Mouse (Mus musculus) frontal cortex, postnatal 36 days (tissue): ENCODE data around the gene Oprd1.
A peak's percentile ranks its signal among the peaks of the same experiment; 100 is the strongest.

Experiments
- DNase-seq, 2 experiments: peaks; one replicate each; pipeline ENCODE4 v3.0.0; 2022; ENCODE audit warnings: low spot score in 2 of 2

The Oprd1 gene

DNA sequence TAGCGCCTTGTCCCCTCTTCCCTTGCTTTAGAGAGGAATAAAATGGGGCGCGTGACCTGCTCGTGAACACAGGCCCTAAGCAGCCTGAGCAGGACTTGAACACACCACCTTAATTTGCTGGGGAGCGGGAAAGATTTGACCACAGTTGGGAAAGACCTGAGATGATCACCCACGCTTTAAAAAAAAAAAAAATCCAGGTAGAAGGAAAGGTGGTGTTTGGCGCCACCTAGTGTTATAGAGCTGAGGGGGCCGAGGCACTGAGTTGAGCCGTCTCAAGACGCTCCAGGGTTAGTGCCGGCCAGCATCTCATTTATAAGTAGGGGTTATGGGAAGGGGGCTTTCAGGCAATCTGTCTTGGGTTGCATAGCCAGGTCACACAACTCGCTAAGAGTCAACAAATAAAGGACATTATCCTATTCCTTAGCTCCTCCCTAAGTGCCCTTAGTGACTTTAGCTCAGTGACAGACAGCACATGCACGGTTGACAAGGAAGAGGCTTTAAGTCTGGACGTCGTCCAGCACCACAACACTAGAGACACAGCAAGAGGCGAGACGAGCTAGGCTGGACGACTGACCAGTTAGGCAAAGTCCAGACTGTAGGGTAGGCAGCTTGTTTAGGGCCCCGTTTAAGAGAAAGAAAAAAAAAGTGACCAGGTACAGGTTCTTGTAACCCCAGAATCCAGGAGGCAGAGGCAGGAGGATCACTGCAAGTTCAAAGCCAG is 64.6 kb downstream of the Oprd1 start:
- DNase-seq: peak; percentile 68 to 73

DNA sequence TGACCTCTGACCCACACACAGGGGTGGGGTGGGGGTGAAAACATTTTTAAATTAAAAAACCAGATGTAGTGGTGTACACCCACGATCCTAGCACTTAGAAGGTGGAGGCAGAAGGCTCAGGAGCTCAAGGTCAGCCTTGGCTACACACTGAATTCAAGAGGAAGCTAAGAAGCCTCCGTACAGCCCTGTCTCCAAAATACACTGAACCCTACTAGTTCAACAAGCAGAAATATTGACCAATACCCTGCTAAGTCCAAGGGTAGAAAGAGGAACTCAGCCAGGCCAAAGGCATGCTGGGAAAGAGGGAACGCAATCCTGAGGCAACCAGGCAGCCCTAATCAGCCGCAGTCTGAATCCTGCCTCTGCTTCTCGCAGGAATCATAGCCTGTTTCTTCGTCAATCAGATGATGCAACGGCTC is 66.0 kb downstream of the Oprd1 start:
- no peak for DNase-seq

GRCm38 (mm10) chr4:132077445-132077844 is 66.8 kb downstream of the Oprd1 start:
- DNase-seq: peak in 1 of 2 experiments; percentile 20

GRCm38 (mm10) chr4:132076480-132077405 is 67.5 kb downstream of the Oprd1 start:
- DNase-seq: peak; percentile 50

DNA sequence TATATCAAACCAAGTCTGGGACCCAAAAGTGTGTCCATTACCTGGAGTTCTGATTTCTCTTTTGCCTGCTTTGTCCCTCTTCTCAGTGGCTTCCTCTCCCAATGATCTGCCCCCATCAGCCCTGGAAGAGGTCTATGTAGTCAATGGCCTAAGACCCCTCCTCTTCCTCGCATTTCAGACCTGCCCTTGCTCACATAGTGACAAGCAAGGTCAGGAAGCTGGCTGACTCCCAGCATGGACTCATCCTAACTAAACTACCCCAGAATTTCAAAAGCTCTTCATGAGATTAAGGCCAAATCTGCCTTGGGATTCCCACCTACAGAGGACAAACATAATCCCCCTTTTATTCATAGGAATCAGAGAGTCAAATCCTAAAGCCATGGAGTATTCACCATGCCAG is 68.5 kb downstream of the Oprd1 start:
- DNase-seq: no peak

- DNase-seq: peak; percentile 94 to 95
These were observed 69.1 kb downstream of the Oprd1 start, which contains the start of gene Epb41 for GRCm38 (mm10) chr4:132074933-132075769. TSS of gene Epb41 (minus strand) at chr4:132075321.

- peak in 1 of 2 experiments; percentile 23 for DNase-seq
These were observed 70.0 kb downstream of the Oprd1 start, which contains the start of gene Gm10300 for GRCm38 (mm10) chr4:132074077-132074932. TSS of gene Gm10300 (plus strand) at chr4:132074697.

- no peak for DNase-seq
These were observed 71.3 kb downstream of the Oprd1 start for GRCm38 (mm10) chr4:132072946-132073345.

DNA sequence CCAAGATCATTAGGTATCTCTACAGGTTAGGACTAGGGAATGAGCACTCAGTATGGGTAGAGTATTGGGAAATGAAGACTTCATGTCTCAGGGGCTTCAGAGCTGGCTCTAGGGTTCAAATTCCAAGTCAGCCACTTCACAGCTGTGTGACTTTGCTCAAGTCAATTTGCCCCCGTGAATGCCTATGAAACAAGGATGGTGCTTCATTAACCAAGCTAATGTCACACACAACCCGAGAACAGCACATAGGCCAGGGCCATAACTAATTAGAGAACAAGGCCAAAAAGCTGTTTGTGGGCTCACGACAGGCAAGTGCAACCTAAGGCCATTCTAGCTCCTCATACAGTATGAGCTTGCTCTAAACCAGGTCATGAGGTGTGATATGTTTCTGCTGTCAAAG is 72.1 kb downstream of the Oprd1 start:
- DNase-seq: no peak

- no peak for DNase-seq
These were observed 72.6 kb downstream of the Oprd1 start for GRCm38 (mm10) chr4:132071674-132072073.

GRCm38 (mm10) chr4:132067938-132068235 is 76.4 kb downstream of the Oprd1 start:
- no peak for DNase-seq

GRCm38 (mm10) chr4:132067112-132067937 is 77.0 kb downstream of the Oprd1 start:
- DNase-seq: no peak

DNA sequence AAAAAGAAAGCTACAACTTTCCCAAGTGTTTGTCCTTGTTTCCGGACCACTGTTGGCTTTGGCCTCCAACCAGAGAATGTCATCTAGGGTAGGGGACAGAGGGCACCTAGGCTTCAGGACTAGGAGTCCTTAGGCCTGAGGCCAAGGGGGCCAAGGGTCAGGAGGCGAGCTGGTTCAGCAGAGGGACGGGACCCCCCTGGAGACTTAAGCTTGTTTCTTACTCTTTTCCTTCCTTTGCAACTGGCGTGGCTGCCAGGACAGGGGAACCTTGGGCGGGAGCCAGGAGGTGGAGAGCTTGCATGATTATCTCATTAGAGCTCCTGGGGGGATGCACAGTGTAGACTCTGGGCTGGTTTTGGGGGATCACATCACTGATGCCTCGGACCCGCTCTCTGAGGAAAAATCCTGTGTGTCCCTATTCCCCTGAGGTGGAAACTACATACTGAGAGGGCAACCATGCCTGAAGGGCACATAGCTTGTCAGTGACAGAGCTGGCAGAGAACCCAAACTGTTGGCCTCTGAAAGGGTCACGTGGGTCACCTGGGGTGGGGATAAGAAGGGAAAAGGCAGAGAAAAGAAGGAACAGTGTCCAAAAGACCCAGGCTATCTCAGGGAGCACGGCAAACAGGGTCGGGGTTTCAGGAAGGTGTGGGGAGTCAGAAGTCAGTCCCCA is 78.0 kb downstream of the Oprd1 start:
- DNase-seq: no peak

DNA sequence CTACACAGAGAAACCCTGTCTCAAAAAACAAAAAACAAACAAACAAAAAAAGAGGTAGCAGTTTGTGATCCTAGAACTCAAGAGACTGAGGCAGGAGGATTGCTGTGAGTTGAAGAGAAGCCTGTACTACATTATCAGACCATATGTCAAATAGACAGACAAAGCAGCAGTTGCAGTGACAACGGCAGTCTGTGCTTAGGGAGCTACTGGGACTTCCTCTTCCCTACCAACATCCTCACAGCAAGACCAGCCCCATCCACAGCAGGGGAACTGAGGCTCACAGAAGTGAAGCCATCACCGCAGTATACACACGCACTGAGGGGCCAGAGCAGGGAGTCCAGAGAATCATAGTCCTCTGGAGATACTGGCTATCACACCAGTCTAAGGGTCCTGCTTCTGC is 78.7 kb downstream of the Oprd1 start:
- DNase-seq: no peak

- DNase-seq: no peak
These were observed 79.7 kb downstream of the Oprd1 start for GRCm38 (mm10) chr4:132064550-132064949.

GRCm38 (mm10) chr4:132062934-132063884 is 81.1 kb downstream of the Oprd1 start:
- no peak for DNase-seq

- DNase-seq: no peak
These were observed 82.0 kb downstream of the Oprd1 start for GRCm38 (mm10) chr4:132062289-132062688.
